ENCODE assay signal across 19 mouse cellular contexts in genomic region chr2:157522556-157522955, GRCm38 (mm10). TPM values are rescaled to one million over a fixed set of nuclear protein-coding genes. Genes with fewer than 3 reads are reported as not detected.
DNase-seq lines count a peak whose midpoint lies in the region; ATAC-seq lines count a peak whose summit lies in the region.
"Had no signal": no experiment of that assay in that cellular context is flagged by ENCODE, and none has a peak within 500 bp of the region (broad histone marks: within the 10 kb centered on the region; RNA-seq: fewer than 3 reads in every experiment).

No protein-coding gene starts in this region.

- 0 out of 2 replicates have a peak, but pooled peaks have one; percentile 35 for ATAC-seq in forebrain, embryonic 11.5 days (replicated peaks; ENCODE audit: low FRiP score)
- no peak for ATAC-seq in forebrain, embryonic 14.5 days
- ATAC-seq in midbrain, embryonic 11.5 days (ENCODE audit: low FRiP score): peak; percentile 79
- no peak for ATAC-seq in midbrain, embryonic 16.5 days
- peak; percentile 25; the same call in 1 of the 2 replicates for ATAC-seq in hindbrain, embryonic 14.5 days (ENCODE audit: low FRiP score)
- ATAC-seq in kidney, embryonic 16.5 days (ENCODE audit: low FRiP score, low TSS enrichment): no peak
- ATAC-seq: CD4-positive, CD25-positive, alpha-beta regulatory T cell, adult 4 months; liver, embryonic 12.5 days had no signal

- peaks cover 14% of the 10 kb centered on the region; the same call in 1 of the 2 replicates for H3K4me1 ChIP-seq in forebrain, embryonic 11.5 days (replicated peaks; ENCODE audit: control insufficient read depth, insufficient read depth, low read length)
- peaks cover 35% of the 10 kb centered on the region for H3K4me1 ChIP-seq in forebrain, embryonic 14.5 days (ENCODE audit: control insufficient read depth, insufficient read depth, low read length)
- H3K4me1 ChIP-seq in midbrain, embryonic 11.5 days (ENCODE audit: control insufficient read depth, insufficient read depth, low read length): peaks cover 21% of the 10 kb centered on the region
- H3K4me1 ChIP-seq in midbrain, embryonic 16.5 days (ENCODE audit: control insufficient read depth, insufficient read depth, low read length): peaks cover 47% of the 10 kb centered on the region
- peaks cover 46% of the 10 kb centered on the region for H3K4me1 ChIP-seq in hindbrain, embryonic 14.5 days (replicated peaks; ENCODE audit: control insufficient read depth, insufficient read depth, low read length)
- peaks cover 6% of the 10 kb centered on the region; the same call in 1 of the 2 replicates for H3K4me1 ChIP-seq in kidney, embryonic 16.5 days (ENCODE audit: insufficient read depth, low read length)
- H3K4me1 ChIP-seq: liver, embryonic 12.5 days had no signal

- H3K27me3 ChIP-seq in forebrain, embryonic 11.5 days (ENCODE audit: control insufficient read depth, insufficient read depth, low read length): no peaks in the 10 kb centered on the region
- H3K27me3 ChIP-seq in forebrain, embryonic 14.5 days (replicated peaks; ENCODE audit: control insufficient read depth, insufficient read depth, low read length): no peaks in the 10 kb centered on the region
- H3K27me3 ChIP-seq in midbrain, embryonic 11.5 days (ENCODE audit: control insufficient read depth, insufficient read depth, low read length): 0 out of 2 replicates have a peak, but pooled peaks cover 2% of the 10 kb centered on the region
- no peaks in the 10 kb centered on the region for H3K27me3 ChIP-seq in midbrain, embryonic 16.5 days (ENCODE audit: control insufficient read depth, insufficient read depth, low read depth, low read length)
- no peaks in the 10 kb centered on the region for H3K27me3 ChIP-seq in hindbrain, embryonic 14.5 days (ENCODE audit: control insufficient read depth, insufficient read depth, low read length)
- H3K27me3 ChIP-seq in kidney, embryonic 16.5 days (ENCODE audit: insufficient read depth, low read length): no peaks in the 10 kb centered on the region; the same call in 1 of the 2 replicates
- H3K27me3 ChIP-seq: kidney, embryonic 15.5 days; limb, embryonic 13.5 days had no signal

- H3K4me2 ChIP-seq in forebrain, embryonic 11.5 days (ENCODE audit: low read depth, low read length, severe bottlenecking): no peak overlapping the region
- no peak overlapping the region for H3K4me2 ChIP-seq in forebrain, embryonic 14.5 days (ENCODE audit: low read length)
- H3K4me2 ChIP-seq in midbrain, embryonic 11.5 days: no peak overlapping the region
- no peak overlapping the region for H3K4me2 ChIP-seq in midbrain, embryonic 16.5 days (ENCODE audit: low read length)
- H3K4me2 ChIP-seq in hindbrain, embryonic 14.5 days (replicated peaks): no peak overlapping the region
- H3K4me2 ChIP-seq in kidney, embryonic 16.5 days (replicated peaks; ENCODE audit: low read depth, low read length): no peak overlapping the region
- H3K4me2 ChIP-seq: heart, embryonic 11.5 days; kidney, embryonic 15.5 days; limb, embryonic 13.5 days; liver, embryonic 12.5 days had no signal

- no peaks in the 10 kb centered on the region for H3K36me3 ChIP-seq in forebrain, embryonic 11.5 days (ENCODE audit: control insufficient read depth, insufficient read depth, low read length)
- H3K36me3 ChIP-seq in forebrain, embryonic 14.5 days (ENCODE audit: control insufficient read depth, insufficient read depth, low read length): no peaks in the 10 kb centered on the region
- H3K36me3 ChIP-seq in midbrain, embryonic 11.5 days (ENCODE audit: control insufficient read depth, insufficient read depth, low read length): no peaks in the 10 kb centered on the region
- H3K36me3 ChIP-seq in midbrain, embryonic 16.5 days (ENCODE audit: control insufficient read depth, insufficient read depth, low read length): no peaks in the 10 kb centered on the region
- no peaks in the 10 kb centered on the region for H3K36me3 ChIP-seq in hindbrain, embryonic 14.5 days (replicated peaks; ENCODE audit: control insufficient read depth, insufficient read depth)
- no peaks in the 10 kb centered on the region for H3K36me3 ChIP-seq in kidney, embryonic 16.5 days (ENCODE audit: insufficient read depth, low read length)
- H3K36me3 ChIP-seq: kidney, embryonic 15.5 days; limb, embryonic 13.5 days; liver, embryonic 12.5 days had no signal

- DNase-seq in forebrain, embryonic 11.5 days (ENCODE audit: low spot score): no peak
- no peak for DNase-seq in forebrain, embryonic 14.5 days (ENCODE audit: low spot score)
- no peak for DNase-seq in midbrain, embryonic 11.5 days (ENCODE audit: low spot score, missing footprints)
- DNase-seq in R1 (ENCODE audit: low read depth, low spot score): peak; percentile 77
- DNase-seq in hindbrain, embryonic 14.5 days (ENCODE audit: low spot score): no peak
- DNase-seq: adrenal gland, adult 8-10 months; cerebellum, adult 2 months; cerebellum, postnatal 25 days; kidney, adult 11 months; kidney, postnatal 4 days; lung, adult 18-20 months; lung, postnatal 10 days had no signal

- H3K9ac ChIP-seq in forebrain, embryonic 11.5 days (ENCODE audit: low read length): no peak overlapping the region
- H3K9ac ChIP-seq in forebrain, embryonic 14.5 days (ENCODE audit: low read length): no peak overlapping the region
- H3K9ac ChIP-seq in midbrain, embryonic 11.5 days (ENCODE audit: low read length): no peak overlapping the region
- no peak overlapping the region for H3K9ac ChIP-seq in midbrain, embryonic 16.5 days (ENCODE audit: low read depth, low read length)
- no peak overlapping the region for H3K9ac ChIP-seq in hindbrain, embryonic 14.5 days
- no peak overlapping the region for H3K9ac ChIP-seq in kidney, embryonic 16.5 days (replicated peaks; ENCODE audit: low read length)
- H3K9ac ChIP-seq: kidney, embryonic 15.5 days; limb, embryonic 13.5 days; liver, embryonic 12.5 days had no signal

- 56% methylated on average over 3 of the region's 3 CpGs for WGBS in forebrain, embryonic 11.5 days
- WGBS in forebrain, embryonic 14.5 days: 27% methylated on average over 3 of the region's 3 CpGs
- WGBS in midbrain, embryonic 11.5 days: 31% methylated on average over 3 of the region's 3 CpGs
- WGBS in midbrain, embryonic 16.5 days: 18% methylated on average over 3 of the region's 3 CpGs
- WGBS in hindbrain, embryonic 14.5 days: 11% methylated on average over 3 of the region's 3 CpGs
- 80% methylated on average over 3 of the region's 3 CpGs for WGBS in kidney, embryonic 16.5 days

- H3K9me3 ChIP-seq in forebrain, embryonic 11.5 days (ENCODE audit: control insufficient read depth, low read length): no peaks in the 10 kb centered on the region
- no peaks in the 10 kb centered on the region for H3K9me3 ChIP-seq in forebrain, embryonic 14.5 days (replicated peaks; ENCODE audit: control insufficient read depth, low read length)
- H3K9me3 ChIP-seq in midbrain, embryonic 11.5 days (ENCODE audit: control insufficient read depth, low read length): no peaks in the 10 kb centered on the region
- no peaks in the 10 kb centered on the region for H3K9me3 ChIP-seq in midbrain, embryonic 16.5 days (replicated peaks; ENCODE audit: control insufficient read depth, low read length, poor library complexity, severe bottlenecking)
- no peaks in the 10 kb centered on the region for H3K9me3 ChIP-seq in hindbrain, embryonic 14.5 days (ENCODE audit: control insufficient read depth, low read length)
- H3K9me3 ChIP-seq in kidney, embryonic 16.5 days (ENCODE audit: low read length): no peaks in the 10 kb centered on the region
- H3K9me3 ChIP-seq: kidney, embryonic 15.5 days; limb, embryonic 13.5 days; liver, embryonic 12.5 days had no signal

- peak overlapping the region; percentile 9; the same call in 1 of the 2 replicates for H3K27ac ChIP-seq in forebrain, embryonic 11.5 days (ENCODE audit: low read depth, low read length)
- H3K27ac ChIP-seq in forebrain, embryonic 14.5 days (ENCODE audit: low read depth, low read length): no peak overlapping the region
- no peak overlapping the region for H3K27ac ChIP-seq in midbrain, embryonic 11.5 days (ENCODE audit: low read depth, low read length)
- H3K27ac ChIP-seq in midbrain, embryonic 16.5 days (ENCODE audit: low read length): no peak overlapping the region
- no peak overlapping the region for H3K27ac ChIP-seq in hindbrain, embryonic 14.5 days
- H3K27ac ChIP-seq in kidney, embryonic 16.5 days (ENCODE audit: low read length): no peak overlapping the region
- H3K27ac ChIP-seq: kidney, embryonic 15.5 days; limb, embryonic 13.5 days; liver, embryonic 12.5 days had no signal

- no peak overlapping the region for H3K4me3 ChIP-seq in forebrain, embryonic 11.5 days (ENCODE audit: low read depth, low read length)
- no peak overlapping the region for H3K4me3 ChIP-seq in forebrain, embryonic 14.5 days (ENCODE audit: low read depth, low read length)
- no peak overlapping the region for H3K4me3 ChIP-seq in midbrain, embryonic 11.5 days (ENCODE audit: low read depth, low read length)
- H3K4me3 ChIP-seq in midbrain, embryonic 16.5 days (ENCODE audit: low read depth, low read length): no peak overlapping the region
- no peak overlapping the region for H3K4me3 ChIP-seq in hindbrain, embryonic 14.5 days (replicated peaks; ENCODE audit: low read length)
- H3K4me3 ChIP-seq in kidney, embryonic 16.5 days (ENCODE audit: low read length): no peak overlapping the region
- H3K4me3 ChIP-seq: kidney, embryonic 15.5 days; limb, embryonic 13.5 days; liver, embryonic 12.5 days had no signal

RNA-seq across cellular contexts. Expression of gene Nnat, which starts 37.3 kb away (rescaled TPM):
- polyA plus RNA-seq in forebrain, embryonic 11.5 days (2014; fragmentation: Nextera tagmentation; extraction: Ambion mirVana): 2,785 and 3,035 TPM in 2 replicates
- polyA plus RNA-seq in forebrain, embryonic 14.5 days (2014; fragmentation: Nextera tagmentation; extraction: Ambion mirVana): 6,589 and 7,102 TPM in 2 replicates
- polyA plus RNA-seq in midbrain, embryonic 11.5 days (2014; fragmentation: Nextera tagmentation; extraction: Ambion mirVana): 1,391 and 1,438 TPM in 2 replicates
- 9,243 and 10,143 TPM in 2 replicates for polyA plus RNA-seq in midbrain, embryonic 16.5 days (2015; fragmentation: Nextera tagmentation; extraction: Ambion mirVana)
- 4,569 and 4,588 TPM in 2 replicates for polyA plus RNA-seq in hindbrain, embryonic 14.5 days (2014; fragmentation: Nextera tagmentation; extraction: Ambion mirVana)
- 227 and 246 TPM in 2 replicates for polyA plus RNA-seq in kidney, embryonic 16.5 days (2015; fragmentation: Nextera tagmentation; extraction: Ambion mirVana)

RNA-seq across cellular contexts. Expression of gene Blcap, which starts 48.5 kb away (rescaled TPM):
- polyA plus RNA-seq in forebrain, embryonic 11.5 days (2014; fragmentation: Nextera tagmentation; extraction: Ambion mirVana): 111 and 123 TPM in 2 replicates
- 240 and 254 TPM in 2 replicates for polyA plus RNA-seq in forebrain, embryonic 14.5 days (2014; fragmentation: Nextera tagmentation; extraction: Ambion mirVana)
- polyA plus RNA-seq in midbrain, embryonic 11.5 days (2014; fragmentation: Nextera tagmentation; extraction: Ambion mirVana): 110 and 117 TPM in 2 replicates
- polyA plus RNA-seq in midbrain, embryonic 16.5 days (2015; fragmentation: Nextera tagmentation; extraction: Ambion mirVana): 357 and 363 TPM in 2 replicates
- polyA plus RNA-seq in hindbrain, embryonic 14.5 days (2014; fragmentation: Nextera tagmentation; extraction: Ambion mirVana): 285 and 323 TPM in 2 replicates
- polyA plus RNA-seq in kidney, embryonic 16.5 days (2015; fragmentation: Nextera tagmentation; extraction: Ambion mirVana): 55.8 and 60.8 TPM in 2 replicates

Comparison
In these comparisons a context has a peak if more than half of its experiments do, and no peak if none do; other contexts are left out.
1. ATAC-seq: peak in forebrain, embryonic 11.5 days (single experiment), midbrain, embryonic 11.5 days (single experiment) and hindbrain, embryonic 14.5 days (single experiment); none in forebrain, embryonic 14.5 days (single experiment), midbrain, embryonic 16.5 days (single experiment) and kidney, embryonic 16.5 days (single experiment).